Mouse (Mus musculus) heart, embryonic 16.5 days (tissue): ENCODE measurements around the gene Zc3h7b. TPM values are rescaled to one million over a fixed set of nuclear protein-coding genes. Genes with fewer than 3 reads are reported as not detected.

Experiments
- ATAC-seq: fragments of 200-750 bp; cut with Nextera tagmentation; replicated peaks from 2 replicates; pipeline ENCODE4 v1.8.0; 2017; ENCODE audit warnings: moderate number of reproducible peaks; ENCODE audit not compliant: insufficient read depth, low FRiP score; ENCODE audit errors: extremely low read depth
- H3K27ac ChIP-seq: fragments of 300-500 bp; sonication (generic); 2 replicates; pipeline ENCODE4 v1.5.1; 2014; ENCODE audit warnings: mild to moderate bottlenecking, low read length, control low read depth, moderate library complexity
- H3K27me3 ChIP-seq: fragments of 300-500 bp; sonication (generic); 2 replicates; pipeline ENCODE4 v1.6.1; 2014; ENCODE audit warnings: low read length, mixed read lengths; ENCODE audit not compliant: control insufficient read depth, insufficient read depth
- H3K36me3 ChIP-seq: fragments of 300-500 bp; sonication (generic); 2 replicates; pipeline ENCODE4 v1.6.1; 2014; ENCODE audit not compliant: control insufficient read depth, insufficient read depth
- H3K4me1 ChIP-seq: fragments of 300-500 bp; sonication (generic); 2 replicates; pipeline ENCODE4 v1.6.1; 2014; ENCODE audit warnings: low read length, mixed read lengths; ENCODE audit not compliant: control insufficient read depth, insufficient read depth
- H3K4me2 ChIP-seq: fragments of 300-500 bp; sonication (generic); 2 replicates; pipeline ENCODE4 v1.6.1; 2014; ENCODE audit warnings: low read depth, mild to moderate bottlenecking, control low read depth, low read length
- H3K4me3 ChIP-seq: fragments of 300-500 bp; sonication (generic); 2 replicates; pipeline ENCODE4 v1.5.1; 2014; ENCODE audit warnings: mild to moderate bottlenecking, control low read depth, low read length
- H3K9ac ChIP-seq: fragments of 300-500 bp; sonication (generic); 2 replicates; pipeline ENCODE4 v1.6.1; 2014; ENCODE audit warnings: low read length, control low read depth
- H3K9me3 ChIP-seq: fragments of 300-500 bp; sonication (generic); replicated peaks from 2 replicates; pipeline ENCODE4 v1.6.1; 2016; ENCODE audit warnings: low read length; ENCODE audit not compliant: control insufficient read depth
- WGBS: fragments of 180-500 bp; shearing (Covaris S2); extraction: QIAGEN DNeasy Blood & Tissue Kit; methylation state at CpG from one replicate; pipeline ENCODE4 v1.1.7; 2014; 5-methylcytosine and 5-hydroxymethylcytosine counted together
- polyA plus RNA-seq: library from polyadenylated mRNA; unstranded; fragments of >200 nt; fragmentation: Nextera tagmentation; extraction: Ambion mirVana; gene quantifications from 2 replicates; pipeline ENCODE4 v1.2.1, GENCODE M21; 2015

The Zc3h7b gene
- polyA plus RNA-seq, 1 experiment from 2014 or later = 19.2 TPM

DNA sequence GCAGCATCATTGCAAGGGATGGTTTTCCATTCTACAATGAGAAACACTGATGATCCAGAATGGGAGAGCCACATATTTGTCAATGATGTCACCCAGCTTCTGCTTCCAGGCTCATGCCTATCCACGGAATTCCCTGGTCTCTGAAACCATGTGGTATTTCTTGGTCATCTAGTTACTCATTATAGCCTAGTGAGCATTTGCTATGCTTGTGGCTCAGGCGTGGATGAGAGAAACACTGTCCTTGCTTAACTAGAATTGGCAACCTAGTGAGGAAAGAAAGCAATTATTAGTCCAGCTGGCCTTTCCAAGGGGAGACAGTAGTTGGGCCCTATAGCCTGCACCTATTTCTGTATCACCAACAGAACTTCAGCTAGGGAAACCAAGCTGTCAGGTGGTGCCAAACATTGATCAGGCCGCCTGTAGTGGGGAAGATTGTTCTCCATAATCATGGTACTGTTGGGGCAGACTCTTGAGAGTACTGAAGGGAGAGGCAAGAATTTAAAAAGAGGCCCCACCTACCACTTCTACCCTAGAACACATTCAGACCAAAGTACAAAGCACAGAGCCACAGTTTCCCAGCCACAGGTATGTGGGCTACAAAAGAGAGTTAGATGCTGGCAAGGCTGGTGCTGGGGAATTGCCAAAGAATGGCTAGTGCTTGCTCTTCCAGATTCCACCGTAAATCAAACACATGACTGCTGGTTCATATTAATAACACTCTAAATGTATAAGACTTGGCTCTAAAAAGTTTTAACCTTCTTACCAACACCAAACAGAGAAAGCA, 62.0 kb downstream of the Zc3h7b start:
- no peak overlapping the region for H3K27ac ChIP-seq

DNA sequence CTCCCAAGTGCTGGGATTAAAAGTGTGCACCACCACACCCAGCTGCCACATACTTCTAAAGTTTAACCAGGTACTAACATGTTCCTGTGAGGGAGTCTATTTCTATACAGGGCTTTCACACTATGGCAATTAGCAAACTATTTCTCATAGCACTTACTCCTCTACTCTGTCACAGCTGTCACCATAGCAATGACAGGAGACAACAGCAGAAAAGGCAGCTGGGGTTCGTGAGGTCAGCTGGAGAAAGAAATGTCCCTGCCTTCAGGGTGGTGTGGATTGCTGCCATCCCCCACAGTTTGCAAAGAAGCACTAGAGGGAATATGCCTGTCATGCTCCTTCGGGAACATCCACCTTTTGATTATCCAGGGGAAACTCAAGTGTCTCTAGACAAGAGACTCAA, 63.9 kb downstream of the Zc3h7b start:
- Histone ChIP-seq H3K27ac (no peak overlapping the region), H3K4me1 (peaks cover 53% of the 10 kb centered on the region), H3K9me3 (no peaks in the 10 kb centered on the region), H3K27me3 (no peaks in the 10 kb centered on the region), H3K4me3 (no peak overlapping the region), H3K9ac (no peak overlapping the region), H3K36me3 (no peaks in the 10 kb centered on the region), H3K4me2 (no peak overlapping the region)
- 53% methylated on average over 2 of the region's 2 CpGs for WGBS
- no peak for ATAC-seq

More for the DNA sequence above, 62.0 kb downstream of the Zc3h7b start:
- Histone ChIP-seq H3K4me3 (no peak overlapping the region), H3K9ac (no peak overlapping the region), H3K27me3 (no peaks in the 10 kb centered on the region), H3K4me2 (no peak overlapping the region), H3K4me1 (peaks cover 57% of the 10 kb centered on the region), H3K36me3 (no peaks in the 10 kb centered on the region), H3K9me3 (no peaks in the 10 kb centered on the region)
- WGBS = 75% methylated on average over 4 of the region's 4 CpGs
- no peak for ATAC-seq

GRCm38 (mm10) chr15:81809550-81809949, 64.7 kb downstream of the Zc3h7b start:
- Histone ChIP-seq H3K4me2 (peak overlapping the region; percentile 78), H3K36me3 (no peaks in the 10 kb centered on the region), H3K9me3 (no peaks in the 10 kb centered on the region), H3K4me3 (peak overlapping the region; percentile 74), H3K9ac (peak overlapping the region; percentile 75), H3K4me1 (peaks cover 45% of the 10 kb centered on the region), H3K27me3 (no peaks in the 10 kb centered on the region), H3K27ac (peak overlapping the region; percentile 94)
- WGBS = 29% methylated on average over 1 of the region's 1 CpGs
- no peak for ATAC-seq

GRCm38 (mm10) chr15:81810150-81810549, 65.3 kb downstream of the Zc3h7b start:
- Histone ChIP-seq H3K27ac (peak overlapping the region; percentile 94), H3K9me3 (no peaks in the 10 kb centered on the region), H3K4me2 (peak overlapping the region; percentile 78), H3K4me1 (peaks cover 39% of the 10 kb centered on the region), H3K27me3 (no peaks in the 10 kb centered on the region), H3K4me3 (peak overlapping the region; percentile 74), H3K36me3 (peaks cover under 1% of the 10 kb centered on the region; the same call in 1 of the 2 replicates), H3K9ac (peak overlapping the region; percentile 75)
- ATAC-seq = peak; percentile 53
- under 1% methylated on average over 10 of the region's 10 CpGs for WGBS

- Histone ChIP-seq H3K4me3 (peak overlapping the region; percentile 74), H3K27me3 (no peaks in the 10 kb centered on the region), H3K9ac (peak overlapping the region; percentile 78), H3K4me1 (peaks cover 31% of the 10 kb centered on the region), H3K36me3 (peaks cover 8% of the 10 kb centered on the region; the same call in 1 of the 2 replicates), H3K27ac (peak overlapping the region; percentile 94), H3K9me3 (no peaks in the 10 kb centered on the region), H3K4me2 (peak overlapping the region; percentile 78)
- under 1% methylated on average over 87 of the region's 89 CpGs for WGBS
- ATAC-seq = peak; percentile 94
Measured at GRCm38 (mm10) chr15:81810671-81811598, 66.1 kb downstream of the Zc3h7b start.

DNA sequence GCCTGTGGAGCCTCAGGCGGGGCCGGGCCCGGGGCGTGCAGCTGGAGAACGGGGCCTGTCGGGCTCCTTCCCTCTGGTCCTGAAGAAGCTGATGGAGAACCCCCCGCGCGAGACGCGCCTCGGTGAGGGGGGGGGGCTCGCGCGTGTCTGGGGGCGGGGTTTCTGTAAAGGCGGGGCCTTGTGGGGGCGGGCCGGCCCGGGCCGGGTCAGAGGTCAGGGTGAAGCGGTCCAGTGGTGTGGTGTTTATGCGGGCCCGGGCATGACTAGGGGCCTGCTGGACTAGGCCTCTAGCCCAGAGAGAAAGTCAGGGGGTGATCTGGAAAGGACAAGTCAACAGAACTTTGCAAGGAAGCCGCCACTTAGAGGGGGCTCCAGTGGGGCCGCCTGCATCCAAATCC, 66.7 kb downstream of the Zc3h7b start:
- 1% methylated on average over 15 of the region's 26 CpGs for WGBS
- peaks cover 25% of the 10 kb centered on the region for H3K4me1 ChIP-seq
- peaks cover 12% of the 10 kb centered on the region; the same call in 1 of the 2 replicates for H3K36me3 ChIP-seq
- H3K27ac ChIP-seq = peak overlapping the region; percentile 78
- H3K9ac ChIP-seq = peak overlapping the region; percentile 78
- peak overlapping the region; percentile 78 for H3K4me2 ChIP-seq
- no peaks in the 10 kb centered on the region for H3K9me3 ChIP-seq
- no peaks in the 10 kb centered on the region for H3K27me3 ChIP-seq
- peak overlapping the region; percentile 74 for H3K4me3 ChIP-seq
- peak; percentile 2 for ATAC-seq

DNA sequence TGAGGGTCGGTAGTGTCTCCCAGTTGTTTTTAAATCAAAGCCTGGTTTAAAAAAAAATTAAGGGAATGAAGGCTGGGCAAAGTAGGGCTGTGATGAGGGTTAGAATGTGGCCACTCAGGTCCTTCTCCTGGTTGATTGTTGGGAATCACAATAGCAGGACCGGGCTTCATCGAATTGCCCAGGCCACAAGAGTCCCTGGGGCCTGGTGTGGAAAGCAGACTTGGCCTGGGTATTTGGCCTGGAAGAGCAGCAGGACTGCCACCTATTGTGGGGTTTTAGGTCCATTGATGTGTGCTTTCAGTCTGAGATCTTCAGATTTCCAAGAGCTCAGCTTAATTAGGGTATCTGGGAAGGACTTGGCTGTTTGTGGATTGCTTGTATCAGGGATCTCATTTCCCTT, 67.4 kb downstream of the Zc3h7b start:
- 34% methylated on average over 3 of the region's 3 CpGs for WGBS
- ATAC-seq = no peak
- Histone ChIP-seq H3K27me3 (no peaks in the 10 kb centered on the region), H3K4me1 (peaks cover 23% of the 10 kb centered on the region), H3K9me3 (no peaks in the 10 kb centered on the region), H3K36me3 (peaks cover 12% of the 10 kb centered on the region; the same call in 1 of the 2 replicates), H3K27ac (peak overlapping the region; percentile 78), H3K9ac (peak overlapping the region; percentile 78), H3K4me3 (peak overlapping the region; percentile 74), H3K4me2 (peak overlapping the region; percentile 78)

- peaks cover 23% of the 10 kb centered on the region for H3K4me1 ChIP-seq
- H3K27ac ChIP-seq = no peak overlapping the region; the same call in 1 of the 2 replicates
- H3K4me2 ChIP-seq = peak overlapping the region; percentile 78
- peak overlapping the region; percentile 78 for H3K9ac ChIP-seq
- H3K9me3 ChIP-seq = no peaks in the 10 kb centered on the region
- H3K27me3 ChIP-seq = no peaks in the 10 kb centered on the region
- H3K36me3 ChIP-seq = peaks cover 12% of the 10 kb centered on the region; the same call in 1 of the 2 replicates
- H3K4me3 ChIP-seq = peak overlapping the region; percentile 74; the same call in 1 of the 2 replicates
- ATAC-seq = no peak
- WGBS = 58% methylated on average over 7 of the region's 7 CpGs
Measured at GRCm38 (mm10) chr15:81812696-81813631, 68.1 kb downstream of the Zc3h7b start.
